Mouse (Mus musculus) gastrocnemius, adult 18-20 months (tissue): Measurements from ENCODE around the gene Mfap3. TPM values are rescaled to one million over a fixed set of nuclear protein-coding genes. Genes with fewer than 3 reads are reported as not detected.

Experiments used
- DNase-seq: peaks from one replicate; pipeline ENCODE4 v3.0.0; 2021; ENCODE audit warnings: low spot score
- total RNA-seq, 2 experiments: library from RNA; stranded (reverse); gene quantifications; 2 replicates each; pipeline ENCODE4 v1.2.3; 2021

The Mfap3 gene
- total RNA-seq, 2 experiments from 2014 or later = 7.0 to 8.3 TPM

DNA sequence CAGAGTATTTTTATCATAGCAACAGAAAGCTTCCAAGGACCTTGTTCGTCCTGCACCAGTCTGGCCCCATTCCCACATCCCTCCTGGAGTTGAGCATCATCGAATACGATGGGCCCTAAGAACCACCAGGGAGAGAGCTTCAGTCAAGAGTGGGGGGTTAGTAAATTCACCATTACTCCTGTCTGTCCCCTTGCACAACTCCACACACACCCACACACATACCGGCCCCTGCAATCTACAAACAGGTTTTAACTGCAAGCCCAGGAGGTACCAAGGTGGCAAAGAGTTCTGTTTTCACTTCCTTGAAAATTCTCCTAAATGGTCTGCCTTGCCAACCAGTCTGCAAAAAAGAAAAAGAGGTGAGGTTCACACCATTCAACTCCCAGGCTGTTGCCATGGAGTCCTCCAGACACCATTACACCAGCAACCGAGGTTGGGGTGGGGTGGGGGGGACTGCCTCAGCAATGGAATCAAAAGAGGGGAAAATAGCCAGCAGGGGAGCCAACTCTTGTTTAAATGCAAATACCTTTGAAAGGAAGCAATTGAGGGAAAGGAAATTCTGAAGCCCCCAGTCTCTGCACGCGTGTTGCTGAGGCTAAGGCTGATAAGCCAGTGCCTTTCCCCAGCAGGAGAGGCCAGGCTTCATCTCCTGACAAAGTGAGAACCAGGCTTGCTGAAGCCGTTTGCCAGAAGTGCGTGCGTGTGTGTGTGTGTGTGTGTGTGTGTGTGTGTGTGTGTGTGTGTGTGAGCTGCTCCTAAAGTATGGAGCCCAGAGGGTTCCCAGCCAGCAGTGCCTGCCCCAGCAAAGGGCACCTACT is 64.6 kb downstream of the Mfap3 start:
- DNase-seq = no peak

Other genes starting within 250 kb of the Mfap3 start
- gene Fam114a2, start within 50 bp of the Mfap3 start, total RNA-seq = 10 to 100 TPM; 47.5 to 50.2 TPM
- 1 to 10 TPM; 4.0 to 4.2 TPM for gene Galnt10, start 126.8 kb downstream of the Mfap3 start, total RNA-seq